Mouse (Mus musculus) small intestine, adult 2 months (tissue): ENCODE measurements around the gene Npnt. TPM values are rescaled to one million over a fixed set of nuclear protein-coding genes. Genes with fewer than 3 reads are reported as not detected.

Source experiments
- H3K27ac ChIP-seq: fragments of 200-500 bp; 2 replicates; pipeline ENCODE4 v1.5.1; 2012; ENCODE audit warnings: low read depth, low read length, control low read depth, inconsistent platforms; ENCODE audit not compliant: insufficient read depth
- H3K27me3 ChIP-seq: fragments of 200-500 bp; 2 replicates; pipeline ENCODE4 v1.6.1; 2012; ENCODE audit warnings: mild to moderate bottlenecking, moderate library complexity, low read length, inconsistent platforms; ENCODE audit not compliant: control insufficient read depth, insufficient read depth
- H3K36me3 ChIP-seq: fragments of 200-500 bp; 2 replicates; pipeline ENCODE4 v1.6.1; 2012; ENCODE audit warnings: mild to moderate bottlenecking, low read length, control low read depth, inconsistent platforms; ENCODE audit not compliant: control insufficient read depth, insufficient read depth
- H3K4me1 ChIP-seq: fragments of 200-500 bp; 2 replicates; pipeline ENCODE4 v1.6.1; 2012; ENCODE audit warnings: low read length, inconsistent platforms, mixed read lengths; ENCODE audit not compliant: control insufficient read depth, insufficient read depth, insufficient read length
- H3K4me3 ChIP-seq: fragments of 200-500 bp; 2 replicates; pipeline ENCODE4 v1.5.1; 2012; ENCODE audit warnings: low read depth, mild to moderate bottlenecking, control low read depth, inconsistent platforms, low read length, moderate library complexity
- CTCF ChIP-seq: fragments of 200-500 bp; IDR thresholded peaks from 2 replicates; pipeline ENCODE4 v1.5.1; 2012; ENCODE audit warnings: low read depth, mild to moderate bottlenecking, control low read depth, inconsistent platforms, low read length, moderate library complexity, mixed read lengths; ENCODE audit not compliant: insufficient replicate concordance, insufficient read length; ENCODE audit errors: extremely low read depth
- POLR2A ChIP-seq: fragments of 200-500 bp; IDR thresholded peaks from 2 replicates; pipeline ENCODE4 v1.6.1; 2012; ENCODE audit warnings: low read depth, mild to moderate bottlenecking, control low read depth, inconsistent platforms, low read length, moderate library complexity
- WGBS: fragments of 180-500 bp; shearing (Covaris S2); methylation state at CpG from one replicate; pipeline ENCODE4 v1.1.7; 2018; 5-methylcytosine and 5-hydroxymethylcytosine counted together
- polyA plus RNA-seq: library from polyadenylated mRNA; depleted of rRNA; stranded (reverse); fragments of >200 nt; gene quantifications from 2 replicates; pipeline ENCODE4 v1.2.3, GENCODE M21; 2012

The Npnt gene
- polyA plus RNA-seq, 1 experiment: 25.6 TPM

DNA sequence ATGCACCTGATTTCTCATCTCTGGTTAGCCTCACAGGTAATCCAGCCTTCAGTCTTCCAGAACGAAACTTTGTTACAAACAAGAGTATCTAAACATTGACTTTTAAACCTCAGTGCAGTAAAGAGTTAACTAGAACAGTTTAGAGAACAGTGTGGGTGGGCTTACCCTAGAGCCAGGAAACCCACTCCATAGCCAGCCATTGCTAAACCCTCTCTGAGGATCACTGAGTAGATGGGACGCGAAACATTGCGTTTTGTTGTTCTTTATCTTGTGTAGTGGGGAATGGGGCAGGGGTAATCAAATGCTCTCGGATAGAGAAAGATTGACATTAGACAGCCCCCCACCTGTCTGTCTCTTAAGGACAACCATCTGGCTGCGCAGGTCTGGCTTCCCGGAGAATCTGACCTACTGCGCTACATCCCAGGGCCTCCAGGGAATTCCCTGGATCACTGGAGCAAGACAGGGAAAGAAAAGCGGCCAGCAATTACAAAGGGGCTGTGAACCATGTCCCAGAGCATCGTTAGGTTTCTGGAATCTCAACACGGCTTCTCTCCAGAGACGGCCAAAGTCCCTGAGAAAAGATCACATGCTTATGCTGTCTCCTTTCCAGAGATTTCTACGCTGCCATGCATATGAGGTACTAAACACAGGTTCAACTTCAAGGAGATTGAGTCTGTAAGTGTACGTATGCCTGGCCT is 73.9 kb downstream of the Npnt start:
- no peak overlapping the region for H3K27ac ChIP-seq
- no peak overlapping the region for H3K4me3 ChIP-seq
- no peaks in the 10 kb centered on the region for H3K36me3 ChIP-seq
- TF ChIP-seq POLR2A: no peak
- no peak for TF ChIP-seq CTCF
- no peaks in the 10 kb centered on the region for H3K4me1 ChIP-seq
- no peaks in the 10 kb centered on the region for H3K27me3 ChIP-seq
- WGBS: 74% methylated on average over 14 of the region's 14 CpGs

DNA sequence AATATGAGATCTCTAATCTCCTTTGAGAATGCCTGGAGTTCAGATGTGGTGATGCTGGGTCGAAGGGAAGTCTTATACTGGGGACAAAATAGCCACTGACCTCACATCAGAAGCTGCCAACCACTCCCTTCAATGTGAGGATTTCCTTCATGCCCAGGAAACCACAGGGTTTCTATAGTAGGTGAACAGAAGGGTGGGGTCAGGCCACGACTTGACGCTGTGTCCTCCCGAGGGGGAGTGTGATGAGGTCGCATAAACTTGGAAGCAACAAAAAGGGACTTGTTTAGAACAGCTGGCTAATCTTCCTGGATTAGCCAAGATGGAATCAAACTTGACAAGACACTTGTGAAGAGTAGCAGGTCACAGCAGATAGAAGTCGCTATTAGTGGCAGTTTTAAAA is 76.8 kb downstream of the Npnt start:
- Histone ChIP-seq H3K27me3 (no peaks in the 10 kb centered on the region), H3K4me3 (no peak overlapping the region)
- WGBS: 42% methylated on average over 6 of the region's 6 CpGs

DNA sequence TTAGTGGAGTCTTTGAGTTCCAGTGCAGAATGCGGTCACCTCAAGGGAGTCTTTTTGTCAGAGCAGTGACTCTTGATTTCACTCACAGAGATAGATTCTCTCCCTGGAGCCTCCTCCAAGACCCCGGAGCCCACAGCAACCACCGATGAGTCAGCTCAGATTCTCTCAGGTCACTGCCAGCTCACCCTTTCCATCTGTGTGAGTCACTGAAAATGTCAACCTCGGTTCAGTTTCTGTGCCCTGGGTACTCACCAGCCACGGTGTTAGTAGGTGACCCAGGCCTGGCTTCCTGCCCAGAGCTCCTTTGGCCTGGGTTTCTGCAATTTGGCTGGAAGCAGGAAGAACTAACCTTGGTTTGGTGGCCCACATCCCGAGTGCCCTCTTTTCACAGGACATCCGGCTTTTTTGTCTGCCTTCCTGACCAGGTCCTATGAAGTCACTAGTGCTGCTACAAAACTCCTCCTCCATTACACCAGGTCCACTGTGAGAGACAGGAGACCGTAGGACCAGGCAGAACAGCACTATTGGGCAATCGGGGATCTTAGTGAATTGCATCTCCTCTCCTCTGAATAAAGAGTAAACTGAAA is 78.7 kb downstream of the Npnt start:
- no peaks in the 10 kb centered on the region for H3K4me1 ChIP-seq
- no peak overlapping the region for H3K4me3 ChIP-seq
- no peak for TF ChIP-seq CTCF
- TF ChIP-seq POLR2A: no peak
- H3K36me3 ChIP-seq: no peaks in the 10 kb centered on the region
- no peak overlapping the region for H3K27ac ChIP-seq
- no peaks in the 10 kb centered on the region for H3K27me3 ChIP-seq
- WGBS: 66% methylated on average over 9 of the region's 9 CpGs

More for the DNA sequence above, 76.8 kb downstream of the Npnt start:
- Histone ChIP-seq H3K4me1 (no peaks in the 10 kb centered on the region), H3K27ac (peak overlapping the region; percentile 33), H3K36me3 (no peaks in the 10 kb centered on the region)
- TF ChIP-seq POLR2A (no peak), CTCF (no peak)

DNA sequence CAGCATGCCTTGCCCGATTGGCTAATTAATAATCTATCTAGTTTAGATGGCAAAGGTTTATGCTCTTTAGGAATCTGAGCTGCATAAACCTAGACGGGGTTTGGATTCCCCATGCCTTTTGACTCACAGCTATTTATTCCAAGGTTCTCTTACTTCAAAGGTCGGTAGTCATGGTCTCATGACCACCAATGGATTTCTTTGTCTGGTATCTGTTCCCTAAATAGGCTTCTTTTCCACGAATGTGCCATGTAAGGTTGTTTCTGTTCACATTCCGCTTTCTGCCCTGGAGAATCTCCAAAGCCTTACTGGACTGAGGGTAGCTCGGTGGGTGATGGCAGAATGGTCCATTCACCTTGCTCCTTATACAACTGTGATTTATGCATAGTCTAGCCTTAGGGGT is 80.0 kb downstream of the Npnt start:
- Histone ChIP-seq H3K4me1 (no peaks in the 10 kb centered on the region), H3K4me3 (no peak overlapping the region), H3K27me3 (no peaks in the 10 kb centered on the region), H3K36me3 (no peaks in the 10 kb centered on the region), H3K27ac (no peak overlapping the region)
- 81% methylated on average over 6 of the region's 6 CpGs for WGBS
- TF ChIP-seq POLR2A (no peak), CTCF (no peak)

DNA sequence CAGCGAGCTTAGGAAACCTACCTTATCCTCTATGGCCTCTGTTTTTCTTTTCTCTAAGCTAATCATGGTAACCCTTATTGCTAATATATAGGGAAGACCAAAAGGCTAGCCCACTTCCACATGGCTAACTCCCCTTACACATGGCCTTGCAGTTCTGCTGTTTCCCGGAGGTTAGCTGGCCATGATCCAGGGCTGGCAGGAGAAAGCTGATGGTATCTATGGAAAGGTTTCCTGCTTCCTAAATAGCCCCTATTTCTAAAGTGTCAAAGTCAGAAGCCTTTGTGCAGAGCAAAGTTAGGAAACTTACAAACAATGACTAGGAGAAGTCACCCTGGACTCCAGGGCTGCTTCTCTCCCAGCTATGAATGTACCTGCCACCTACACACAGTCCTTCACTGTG is 81.3 kb downstream of the Npnt start:
- Histone ChIP-seq H3K4me3 (no peak overlapping the region), H3K27ac (no peak overlapping the region)

DNA sequence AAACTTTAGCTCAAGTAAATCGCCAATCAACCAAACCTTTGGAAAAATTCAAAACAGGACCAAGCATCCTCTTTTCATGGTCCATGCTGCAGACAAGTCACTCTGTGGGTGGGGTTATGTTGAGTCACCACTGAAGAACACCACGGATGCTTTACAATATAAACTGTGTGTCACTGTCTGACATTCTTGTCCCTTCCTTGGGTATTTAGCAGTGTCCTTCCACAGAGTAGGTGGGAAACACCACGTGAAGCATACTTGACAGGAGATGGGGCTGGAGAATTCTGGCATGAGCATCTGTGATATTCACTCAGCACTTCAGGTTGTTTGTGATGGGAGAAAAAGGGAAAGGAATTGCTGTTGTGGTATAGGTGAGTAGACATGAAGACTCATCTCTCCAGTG is 83.1 kb downstream of the Npnt start:
- H3K36me3 ChIP-seq: no peaks in the 10 kb centered on the region
- no peaks in the 10 kb centered on the region for H3K27me3 ChIP-seq
- TF ChIP-seq CTCF: no peak
- TF ChIP-seq POLR2A: no peak
- H3K4me1 ChIP-seq: no peaks in the 10 kb centered on the region
- H3K27ac ChIP-seq: no peak overlapping the region
- no peak overlapping the region for H3K4me3 ChIP-seq
- WGBS: 78% methylated on average over 3 of the region's 3 CpGs

More for the DNA sequence above, 81.3 kb downstream of the Npnt start:
- Histone ChIP-seq H3K27me3 (no peaks in the 10 kb centered on the region), H3K36me3 (no peaks in the 10 kb centered on the region), H3K4me1 (no peaks in the 10 kb centered on the region)
- TF ChIP-seq POLR2A (no peak), CTCF (no peak)
- WGBS: 56% methylated on average over 2 of the region's 2 CpGs

DNA sequence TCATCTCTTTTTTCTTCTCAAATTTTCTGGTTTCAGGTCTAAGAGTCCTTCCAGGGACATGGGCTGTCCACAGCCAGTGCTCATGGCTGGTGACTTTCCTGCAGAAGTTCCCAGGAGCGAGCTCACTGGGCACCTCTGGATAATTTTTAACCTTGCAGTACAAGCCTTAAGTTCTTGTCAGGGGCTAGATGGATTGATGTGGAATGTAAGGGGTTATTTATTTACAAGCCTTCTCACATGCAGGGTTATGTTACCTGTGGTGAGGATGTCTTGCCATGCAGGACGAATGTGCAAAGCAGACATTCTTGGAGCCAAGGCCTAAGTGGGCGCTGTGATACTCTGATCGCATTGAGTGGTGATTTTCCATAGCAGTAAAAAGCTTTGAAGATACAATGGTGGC is 84.5 kb downstream of the Npnt start:
- Histone ChIP-seq H3K4me1 (no peaks in the 10 kb centered on the region), H3K27me3 (no peaks in the 10 kb centered on the region), H3K4me3 (no peak overlapping the region), H3K36me3 (no peaks in the 10 kb centered on the region), H3K27ac (no peak overlapping the region)
- TF ChIP-seq POLR2A (no peak), CTCF (no peak)
- 71% methylated on average over 4 of the region's 4 CpGs for WGBS
